Mouse (Mus musculus) heart, postnatal 0 days (tissue): ENCODE measurements around the gene Drap1. TPM values are rescaled to one million over a fixed set of nuclear protein-coding genes. Genes with fewer than 3 reads are reported as not detected.
A peak's percentile ranks its signal among the peaks of the same experiment; 100 is the strongest.

ENCODE experiments used
- ATAC-seq: fragments of 200-750 bp; cut with Nextera tagmentation; 2 replicates; pipeline ENCODE4 v1.8.0; 2017; ENCODE audit warnings: low read depth, moderate number of reproducible peaks, moderate library complexity; ENCODE audit not compliant: insufficient read depth
- DNase-seq: peaks from one replicate; pipeline ENCODE4 v3.0.0-alpha.2; 2016; ENCODE audit warnings: low spot score
- H3K27ac ChIP-seq: fragments of 300-500 bp; sonication (generic); 2 replicates; pipeline ENCODE4 v1.5.1; 2014; ENCODE audit warnings: low read depth, mild to moderate bottlenecking
- H3K27me3 ChIP-seq: fragments of 300-500 bp; sonication (generic); 2 replicates; pipeline ENCODE4 v1.6.1; 2014; ENCODE audit warnings: low read length, mixed read lengths; ENCODE audit not compliant: control insufficient read depth, insufficient read depth
- H3K36me3 ChIP-seq: fragments of 300-500 bp; sonication (generic); replicated peaks from 2 replicates; pipeline ENCODE4 v1.6.1; 2014; ENCODE audit warnings: low read length, mixed read lengths; ENCODE audit not compliant: control insufficient read depth, insufficient read depth
- H3K4me1 ChIP-seq: fragments of 300-500 bp; sonication (generic); 2 replicates; pipeline ENCODE4 v1.6.1; 2014; ENCODE audit warnings: antibody characterized with exemption; ENCODE audit not compliant: control insufficient read depth, insufficient read depth
- H3K4me2 ChIP-seq: fragments of 300-500 bp; sonication (generic); 2 replicates; pipeline ENCODE4 v1.6.1; 2014; ENCODE audit warnings: low read depth, mild to moderate bottlenecking, low read length, moderate library complexity
- H3K4me3 ChIP-seq: fragments of 300-500 bp; sonication (generic); 2 replicates; pipeline ENCODE4 v1.5.1; 2014; ENCODE audit warnings: low read depth, low read length
- H3K9ac ChIP-seq: fragments of 300-500 bp; sonication (generic); replicated peaks from 2 replicates; pipeline ENCODE4 v1.6.1; 2014; ENCODE audit warnings: low read depth, low read length, mixed read lengths
- H3K9me3 ChIP-seq: fragments of 300-500 bp; sonication (generic); replicated peaks from 2 replicates; pipeline ENCODE4 v1.6.1; 2016; ENCODE audit warnings: low read length; ENCODE audit not compliant: control insufficient read depth
- CTCF ChIP-seq: IDR thresholded peaks from 2 replicates; pipeline ENCODE4 v1.5.1; 2016; ENCODE audit warnings: antibody characterized with exemption, control low read depth, low read depth
- EP300 ChIP-seq: IDR thresholded peaks from 2 replicates; pipeline ENCODE4 v1.6.1; 2016; ENCODE audit warnings: antibody characterized with exemption, low read depth
- whole genome bisulfite sequencing: fragments of 180-500 bp; shearing (Covaris S2); extraction: QIAGEN DNeasy Blood & Tissue Kit; methylation state at CpG from one replicate; pipeline ENCODE4 v1.1.7; 2014; 5-methylcytosine and 5-hydroxymethylcytosine counted together
- polyA plus RNA-seq: library from polyadenylated mRNA; unstranded; fragments of >200 nt; fragmentation: Nextera tagmentation; extraction: Ambion mirVana; gene quantifications from 2 replicates; pipeline ENCODE4 v1.2.1, GENCODE M21; 2015
- total RNA-seq: library from RNA; depleted of rRNA; stranded (reverse); fragments of >200 nt; gene quantifications from 2 replicates; pipeline ENCODE4 v1.2.3, GENCODE M21; 2014; ENCODE audit warnings: low replicate concordance

The Drap1 gene
- total and polyA plus RNA-seq, 2 experiments from 2014 or later: 169 to 328 TPM

GRCm38 (mm10) chr19:5460465-5460911, 35.7 kb upstream of the Drap1 start, which contains the start of gene Fibp:
Gene Fibp (plus strand): TSS chr19:5460615.
- Histone ChIP-seq H3K4me1 (peaks cover 28% of the 10 kb centered on the region), H3K27me3 (no peaks in the 10 kb centered on the region), H3K4me3 (peak within 1 kb of the TSS; percentile 79), H3K27ac (peak within 1 kb of the TSS; percentile 79), H3K9ac (peak within 1 kb of the TSS; percentile 73), H3K4me2 (peak within 1 kb of the TSS; percentile 94), H3K36me3 (peaks cover 24% of the 10 kb centered on the region), H3K9me3 (no peaks in the 10 kb centered on the region)
- DNase-seq: peak; percentile 81
- WGBS: under 1% methylated on average over 32 of the region's 32 CpGs
- TF ChIP-seq CTCF: no peak
- peak; percentile 66; the same call in 1 of the 2 replicates for TF ChIP-seq EP300
- ATAC-seq: peak; percentile 53

- WGBS: 24% methylated on average over 3 of the region's 3 CpGs
- H3K9ac ChIP-seq: peak overlapping the region; percentile 73
Observed at GRCm38 (mm10) chr19:5459896-5460295, 35.1 kb upstream of the Drap1 start.

GRCm38 (mm10) chr19:5459019-5459418, 34.2 kb upstream of the Drap1 start:
- 48% methylated on average over 7 of the region's 7 CpGs for WGBS
- peaks cover 31% of the 10 kb centered on the region for H3K4me1 ChIP-seq
- DNase-seq: no peak

More at GRCm38 (mm10) chr19:5459896-5460295, 35.1 kb upstream of the Drap1 start:
- Histone ChIP-seq H3K36me3 (peaks cover 19% of the 10 kb centered on the region), H3K9me3 (no peaks in the 10 kb centered on the region), H3K27ac (peak overlapping the region; percentile 79), H3K4me2 (peak overlapping the region; percentile 94), H3K4me3 (peak overlapping the region; percentile 79), H3K4me1 (peaks cover 31% of the 10 kb centered on the region), H3K27me3 (no peaks in the 10 kb centered on the region)
- no peak for ATAC-seq
- TF ChIP-seq EP300 (no peak), CTCF (no peak)
- no peak for DNase-seq

GRCm38 (mm10) chr19:5457746-5458442, 33.1 kb upstream of the Drap1 start, which contains the start of gene Ccdc85b:
Gene Ccdc85b (minus strand): TSS chr19:5457894.
- Histone ChIP-seq H3K27ac (peak within 1 kb of the TSS; percentile 98), H3K9me3 (no peaks in the 10 kb centered on the region), H3K4me1 (peaks cover 31% of the 10 kb centered on the region), H3K27me3 (no peaks in the 10 kb centered on the region), H3K36me3 (peaks cover 22% of the 10 kb centered on the region), H3K9ac (peak within 1 kb of the TSS; percentile 89), H3K4me2 (peak within 1 kb of the TSS; percentile 99), H3K4me3 (peak within 1 kb of the TSS; percentile 75)
- DNase-seq (no peak), ATAC-seq (peak; percentile 18)
- WGBS: 14% methylated on average over 14 of the region's 14 CpGs
- no peak for TF ChIP-seq CTCF
- TF ChIP-seq EP300: peak; percentile 39; the same call in 1 of the 2 replicates

More at GRCm38 (mm10) chr19:5459019-5459418, 34.2 kb upstream of the Drap1 start:
- peaks cover 23% of the 10 kb centered on the region for H3K36me3 ChIP-seq
- no peak overlapping the region for H3K9ac ChIP-seq
- H3K4me3 ChIP-seq: no peak overlapping the region
- H3K4me2 ChIP-seq: no peak overlapping the region
- H3K27me3 ChIP-seq: no peaks in the 10 kb centered on the region
- ATAC-seq: no peak
- no peak overlapping the region for H3K27ac ChIP-seq
- H3K9me3 ChIP-seq: no peaks in the 10 kb centered on the region
- TF ChIP-seq CTCF: no peak
- TF ChIP-seq EP300: no peak

GRCm38 (mm10) chr19:5456922-5457745, 32.4 kb upstream of the Drap1 start:
- no peaks in the 10 kb centered on the region for H3K27me3 ChIP-seq

More at GRCm38 (mm10) chr19:5456922-5457745, 32.4 kb upstream of the Drap1 start:
- peak; percentile 86 for ATAC-seq
- Histone ChIP-seq H3K9ac (peak overlapping the region; percentile 89), H3K4me3 (peak overlapping the region; percentile 75), H3K27ac (peak overlapping the region; percentile 98), H3K9me3 (no peaks in the 10 kb centered on the region), H3K36me3 (peaks cover 15% of the 10 kb centered on the region), H3K4me2 (peak overlapping the region; percentile 99), H3K4me1 (peaks cover 31% of the 10 kb centered on the region)
- under 1% methylated on average over 68 of the region's 70 CpGs for WGBS
- TF ChIP-seq EP300 (no peak), CTCF (peak; percentile 2; the same call in 1 of the 2 replicates)
- peak; percentile 98 for DNase-seq
